Mouse (Mus musculus): Measurements from ENCODE around the gene Inpp4b. TPM values are rescaled to one million over a fixed set of nuclear protein-coding genes. Genes with fewer than 3 reads are reported as not detected.
"Not testable (repeated sequence)": the region's sequence is repeated elsewhere in the genome, so short reads cannot be mapped to it uniquely, and the experiment has no call there.

The Inpp4b gene
- total RNA-seq, 2 experiments from 2014 or later, result 18.6 to 20.3 TPM

GRCm38 (mm10) chr8:81992966-81993365 lies 650.6 kb downstream of the Inpp4b start:
- no peak for DNase-seq

- DNase-seq, result no peak
These were observed 653.9 kb downstream of the Inpp4b start for GRCm38 (mm10) chr8:81996239-81996638.

- no peak for DNase-seq
These were observed 654.5 kb downstream of the Inpp4b start for GRCm38 (mm10) chr8:81996823-81997222.

- no peak for DNase-seq
These were observed 661.8 kb downstream of the Inpp4b start for GRCm38 (mm10) chr8:82004158-82004557.

- DNase-seq, result no peak
These were observed 663.1 kb downstream of the Inpp4b start for GRCm38 (mm10) chr8:82005466-82005865.

GRCm38 (mm10) chr8:82017792-82018191 lies 675.4 kb downstream of the Inpp4b start:
- DNase-seq, result no peak

- no peak for DNase-seq
These were observed 685.0 kb downstream of the Inpp4b start for GRCm38 (mm10) chr8:82027401-82027800.

GRCm38 (mm10) chr8:82028896-82029295 lies 686.5 kb downstream of the Inpp4b start:
- no peak for DNase-seq

GRCm38 (mm10) chr8:82032035-82032434 lies 689.7 kb downstream of the Inpp4b start:
- not testable (repeated sequence) for DNase-seq

- no peak for DNase-seq
These were observed 711.7 kb downstream of the Inpp4b start for GRCm38 (mm10) chr8:82054030-82054429.

GRCm38 (mm10) chr8:82067619-82068018 lies 725.3 kb downstream of the Inpp4b start:
- DNase-seq, result no peak

- no peak for DNase-seq
These were observed 736.9 kb downstream of the Inpp4b start for GRCm38 (mm10) chr8:82079267-82079666.

- not testable (repeated sequence) for DNase-seq
These were observed 744.3 kb downstream of the Inpp4b start for GRCm38 (mm10) chr8:82086631-82087030.

- no peak for DNase-seq
These were observed 748.5 kb downstream of the Inpp4b start for GRCm38 (mm10) chr8:82090901-82091300.

GRCm38 (mm10) chr8:82093274-82093673 lies 750.9 kb downstream of the Inpp4b start:
- no peak for DNase-seq

GRCm38 (mm10) chr8:82104560-82104959 lies 762.2 kb downstream of the Inpp4b start:
- DNase-seq, result no peak

GRCm38 (mm10) chr8:82106131-82106530 lies 763.8 kb downstream of the Inpp4b start:
- DNase-seq, result no peak

- no peak for DNase-seq
These were observed 807.9 kb downstream of the Inpp4b start for GRCm38 (mm10) chr8:82150272-82150671.

- DNase-seq, result no peak
These were observed 815.6 kb downstream of the Inpp4b start for GRCm38 (mm10) chr8:82157928-82158327.
